Mouse (Mus musculus): ENCODE results near the gene Sox5.

Gene Sox5

GRCm38 (mm10) chr6:144491761-144492415, 289.9 kb downstream of the Sox5 start:
- DNase-seq (ENCODE audit: extremely low spot score, low spot score): no peak

GRCm38 (mm10) chr6:144490896-144491295, 290.9 kb downstream of the Sox5 start:
- DNase-seq (ENCODE audit: extremely low spot score, low spot score): no peak

- DNase-seq (ENCODE audit: extremely low spot score, low spot score): no peak
These were observed 296.2 kb downstream of the Sox5 start for GRCm38 (mm10) chr6:144485578-144485977.

GRCm38 (mm10) chr6:144483166-144483565, 298.6 kb downstream of the Sox5 start:
- no peak for DNase-seq (ENCODE audit: extremely low spot score, low spot score)

GRCm38 (mm10) chr6:144480648-144481528, 300.9 kb downstream of the Sox5 start:
- peak; percentile 39 for DNase-seq (ENCODE audit: extremely low spot score, low spot score)

- no peak for DNase-seq (ENCODE audit: extremely low spot score, low spot score)
These were observed 301.9 kb downstream of the Sox5 start for GRCm38 (mm10) chr6:144479861-144480260.

- no peak for DNase-seq (ENCODE audit: extremely low spot score, low spot score)
These were observed 304.3 kb downstream of the Sox5 start for GRCm38 (mm10) chr6:144477287-144478064.

- no peak for DNase-seq (ENCODE audit: extremely low spot score, low spot score)
These were observed 308.3 kb downstream of the Sox5 start for GRCm38 (mm10) chr6:144473437-144473836.

GRCm38 (mm10) chr6:144472089-144472900, 309.5 kb downstream of the Sox5 start:
- no peak for DNase-seq (ENCODE audit: extremely low spot score, low spot score)

- no peak for DNase-seq (ENCODE audit: extremely low spot score, low spot score)
These were observed 315.1 kb downstream of the Sox5 start for GRCm38 (mm10) chr6:144466711-144467110.

- DNase-seq (ENCODE audit: extremely low spot score, low spot score): no peak
These were observed 318.1 kb downstream of the Sox5 start for GRCm38 (mm10) chr6:144463691-144464090.

- no peak for DNase-seq (ENCODE audit: extremely low spot score, low spot score)
These were observed 318.5 kb downstream of the Sox5 start for GRCm38 (mm10) chr6:144463274-144463673.

- no peak for DNase-seq (ENCODE audit: extremely low spot score, low spot score)
These were observed 322.3 kb downstream of the Sox5 start for GRCm38 (mm10) chr6:144459486-144459885.

GRCm38 (mm10) chr6:144457500-144457899, 324.3 kb downstream of the Sox5 start:
- no peak for DNase-seq (ENCODE audit: extremely low spot score, low spot score)

GRCm38 (mm10) chr6:144454291-144455276, 327.2 kb downstream of the Sox5 start:
- peak; percentile 31 for DNase-seq (ENCODE audit: extremely low spot score, low spot score)

GRCm38 (mm10) chr6:144453605-144454004, 328.2 kb downstream of the Sox5 start:
- DNase-seq (ENCODE audit: extremely low spot score, low spot score): no peak

- no peak for DNase-seq (ENCODE audit: extremely low spot score, low spot score)
These were observed 328.6 kb downstream of the Sox5 start for GRCm38 (mm10) chr6:144453147-144453546.

- no peak for DNase-seq (ENCODE audit: extremely low spot score, low spot score)
These were observed 329.4 kb downstream of the Sox5 start for GRCm38 (mm10) chr6:144452200-144452977.

- DNase-seq (ENCODE audit: extremely low spot score, low spot score): no peak
These were observed 330.1 kb downstream of the Sox5 start for GRCm38 (mm10) chr6:144451631-144452030.

Measured in neural tube, embryonic 10.5 days (tissue).